Mouse (Mus musculus) heart, postnatal 0 days (tissue): Measurements from ENCODE around the gene Prl3c1. TPM values are rescaled to one million over a fixed set of nuclear protein-coding genes. Genes with fewer than 3 reads are reported as not detected.
"Not testable (repeated sequence)": the region's sequence is repeated elsewhere in the genome, so short reads cannot be mapped to it uniquely, and the experiment has no call there.

ENCODE experiments used
- ATAC-seq: fragments of 200-750 bp; cut with Nextera tagmentation; 2 replicates; pipeline ENCODE4 v1.8.0; 2017; ENCODE audit warnings: low read depth, moderate number of reproducible peaks, moderate library complexity; ENCODE audit not compliant: insufficient read depth
- DNase-seq: peaks from one replicate; pipeline ENCODE4 v3.0.0-alpha.2; 2016; ENCODE audit warnings: low spot score
- H3K27ac ChIP-seq: fragments of 300-500 bp; sonication (generic); 2 replicates; pipeline ENCODE4 v1.5.1; 2014; ENCODE audit warnings: low read depth, mild to moderate bottlenecking
- H3K27me3 ChIP-seq: fragments of 300-500 bp; sonication (generic); 2 replicates; pipeline ENCODE4 v1.6.1; 2014; ENCODE audit warnings: low read length, mixed read lengths; ENCODE audit not compliant: control insufficient read depth, insufficient read depth
- H3K36me3 ChIP-seq: fragments of 300-500 bp; sonication (generic); replicated peaks from 2 replicates; pipeline ENCODE4 v1.6.1; 2014; ENCODE audit warnings: low read length, mixed read lengths; ENCODE audit not compliant: control insufficient read depth, insufficient read depth
- H3K4me1 ChIP-seq: fragments of 300-500 bp; sonication (generic); 2 replicates; pipeline ENCODE4 v1.6.1; 2014; ENCODE audit warnings: antibody characterized with exemption; ENCODE audit not compliant: control insufficient read depth, insufficient read depth
- H3K4me2 ChIP-seq: fragments of 300-500 bp; sonication (generic); 2 replicates; pipeline ENCODE4 v1.6.1; 2014; ENCODE audit warnings: low read depth, mild to moderate bottlenecking, low read length, moderate library complexity
- H3K4me3 ChIP-seq: fragments of 300-500 bp; sonication (generic); 2 replicates; pipeline ENCODE4 v1.5.1; 2014; ENCODE audit warnings: low read depth, low read length
- H3K9ac ChIP-seq: fragments of 300-500 bp; sonication (generic); replicated peaks from 2 replicates; pipeline ENCODE4 v1.6.1; 2014; ENCODE audit warnings: low read depth, low read length, mixed read lengths
- H3K9me3 ChIP-seq: fragments of 300-500 bp; sonication (generic); replicated peaks from 2 replicates; pipeline ENCODE4 v1.6.1; 2016; ENCODE audit warnings: low read length; ENCODE audit not compliant: control insufficient read depth
- CTCF ChIP-seq: IDR thresholded peaks from 2 replicates; pipeline ENCODE4 v1.5.1; 2016; ENCODE audit warnings: antibody characterized with exemption, control low read depth, low read depth
- EP300 ChIP-seq: IDR thresholded peaks from 2 replicates; pipeline ENCODE4 v1.6.1; 2016; ENCODE audit warnings: antibody characterized with exemption, low read depth
- WGBS: fragments of 180-500 bp; shearing (Covaris S2); extraction: QIAGEN DNeasy Blood & Tissue Kit; methylation state at CpG from one replicate; pipeline ENCODE4 v1.1.7; 2014; 5-methylcytosine and 5-hydroxymethylcytosine counted together
- polyA plus RNA-seq: library from polyadenylated mRNA; unstranded; fragments of >200 nt; fragmentation: Nextera tagmentation; extraction: Ambion mirVana; gene quantifications from 2 replicates; pipeline ENCODE4 v1.2.1, GENCODE M21; 2015
- total RNA-seq: library from RNA; depleted of rRNA; stranded (reverse); fragments of >200 nt; gene quantifications from 2 replicates; pipeline ENCODE4 v1.2.3, GENCODE M21; 2014; ENCODE audit warnings: low replicate concordance; rRNA removed

Gene Prl3c1
- total RNA-seq (not detected in 2 replicates), polyA plus RNA-seq (not detected in 2 replicates)

- Histone ChIP-seq H3K36me3 (no peaks in the 10 kb centered on the region), H3K4me3 (no peak within 1 kb of the TSS), H3K27ac (no peak within 1 kb of the TSS), H3K9ac (no peak within 1 kb of the TSS), H3K27me3 (no peaks in the 10 kb centered on the region), H3K4me2 (no peak within 1 kb of the TSS), H3K9me3 (no peaks in the 10 kb centered on the region), H3K4me1 (no peaks in the 10 kb centered on the region)
- 73% methylated on average over 1 of the region's 1 CpGs for WGBS
- ATAC-seq (no peak), DNase-seq (no peak)
- no peak for TF ChIP-seq CTCF
- no peak for TF ChIP-seq EP300
These were observed at the start of gene Prl3c1 for GRCm38 (mm10) chr13:27196359-27196758. Gene Prl3c1, plus strand, starts transcription at chr13:27196659.

GRCm38 (mm10) chr13:27148264-27148663, 48.2 kb upstream of the Prl3c1 start:
- no peak overlapping the region for H3K4me2 ChIP-seq
- H3K27me3 ChIP-seq = no peaks in the 10 kb centered on the region
- no peaks in the 10 kb centered on the region for H3K9me3 ChIP-seq
- WGBS = 48% methylated on average over 1 of the region's 1 CpGs
- no peak overlapping the region for H3K9ac ChIP-seq
- no peaks in the 10 kb centered on the region for H3K4me1 ChIP-seq
- DNase-seq (no peak), ATAC-seq (no peak)
- no peak for TF ChIP-seq EP300
- no peak for TF ChIP-seq CTCF
- H3K4me3 ChIP-seq = no peak overlapping the region
- no peak overlapping the region for H3K27ac ChIP-seq
- no peaks in the 10 kb centered on the region for H3K36me3 ChIP-seq

- not testable (repeated sequence) for H3K27ac ChIP-seq, H3K4me2 ChIP-seq, H3K4me3 ChIP-seq, DNase-seq, H3K36me3 ChIP-seq, H3K4me1 ChIP-seq, H3K9me3 ChIP-seq, ATAC-seq, H3K9ac ChIP-seq, H3K27me3 ChIP-seq
- 66% methylated on average over 2 of the region's 3 CpGs for WGBS
These were observed 40.0 kb upstream of the Prl3c1 start, which contains the start of gene Prl3d3 for GRCm38 (mm10) chr13:27156490-27156889. Gene Prl3d3, plus strand, starts transcription at chr13:27156790.

GRCm38 (mm10) chr13:27241547-27241946, 45.1 kb downstream of the Prl3c1 start, which contains the start of gene Prl3b1:
Gene Prl3b1, plus strand, starts transcription at chr13:27241847.
- no peak within 1 kb of the TSS for H3K4me2 ChIP-seq
- H3K4me1 ChIP-seq = no peaks in the 10 kb centered on the region
- no peaks in the 10 kb centered on the region for H3K9me3 ChIP-seq
- DNase-seq (no peak), ATAC-seq (no peak)
- H3K36me3 ChIP-seq = no peaks in the 10 kb centered on the region
- WGBS = 88% methylated on average over 1 of the region's 1 CpGs
- no peak within 1 kb of the TSS for H3K4me3 ChIP-seq
- no peaks in the 10 kb centered on the region for H3K27me3 ChIP-seq
- no peak for TF ChIP-seq CTCF
- TF ChIP-seq EP300 = no peak
- no peak within 1 kb of the TSS for H3K27ac ChIP-seq
- no peak within 1 kb of the TSS for H3K9ac ChIP-seq

Other genes starting within 250 kb of the Prl3c1 start
- not detected in 2 replicates for gene Prl, start 139.1 kb upstream of the Prl3c1 start, total RNA-seq
- gene Prl, start 139.1 kb upstream of the Prl3c1 start, polyA plus RNA-seq = not detected in 2 replicates
- gene Prl3d1, start 102.5 kb upstream of the Prl3c1 start, total RNA-seq = not detected in 2 replicates
- not detected in 2 replicates for gene Prl3d1, start 102.5 kb upstream of the Prl3c1 start, polyA plus RNA-seq
- not detected in 2 replicates for gene Prl3d2, start 75.0 kb upstream of the Prl3c1 start, total RNA-seq
- not detected in 2 replicates for gene Prl3d2, start 75.0 kb upstream of the Prl3c1 start, polyA plus RNA-seq
- gene Prl3d3, start 39.9 kb upstream of the Prl3c1 start, total RNA-seq = not detected in 2 replicates
- not detected in 2 replicates for gene Prl3d3, start 39.9 kb upstream of the Prl3c1 start, polyA plus RNA-seq
- gene Prl3b1, start 45.2 kb downstream of the Prl3c1 start, total RNA-seq = not detected in 2 replicates
- gene Prl3b1, start 45.2 kb downstream of the Prl3c1 start, polyA plus RNA-seq = not detected in 2 replicates
- not detected in 2 replicates for gene Prl3a1, start 62.8 kb downstream of the Prl3c1 start, total RNA-seq
- not detected in 2 replicates for gene Prl3a1, start 62.8 kb downstream of the Prl3c1 start, polyA plus RNA-seq
- not detected in 2 replicates for gene Prl6a1, start 116.0 kb downstream of the Prl3c1 start, total RNA-seq
- gene Prl6a1, start 116.0 kb downstream of the Prl3c1 start, polyA plus RNA-seq = not detected in 2 replicates
- gene Prl8a2, start 149.0 kb downstream of the Prl3c1 start, total RNA-seq = not detected in 2 replicates
- not detected in 2 replicates for gene Prl8a2, start 149.0 kb downstream of the Prl3c1 start, polyA plus RNA-seq
- gene Prl2b1, start 194.2 kb downstream of the Prl3c1 start, total RNA-seq = not detected in 2 replicates
- not detected in 2 replicates for gene Prl2b1, start 194.2 kb downstream of the Prl3c1 start, polyA plus RNA-seq
- gene Prl8a6, start 242.0 kb downstream of the Prl3c1 start, total RNA-seq = not detected in 2 replicates
- gene Prl8a6, start 242.0 kb downstream of the Prl3c1 start, polyA plus RNA-seq = not detected in 2 replicates